Mouse (Mus musculus): ENCODE results near the gene Foxq1. TPM values are rescaled to one million over a fixed set of nuclear protein-coding genes. Genes with fewer than 3 reads are reported as not detected.

Foxq1 gene
- total RNA-seq (2012; rRNA removed) = 0.32 and 1.6 TPM in 2 replicates

DNA sequence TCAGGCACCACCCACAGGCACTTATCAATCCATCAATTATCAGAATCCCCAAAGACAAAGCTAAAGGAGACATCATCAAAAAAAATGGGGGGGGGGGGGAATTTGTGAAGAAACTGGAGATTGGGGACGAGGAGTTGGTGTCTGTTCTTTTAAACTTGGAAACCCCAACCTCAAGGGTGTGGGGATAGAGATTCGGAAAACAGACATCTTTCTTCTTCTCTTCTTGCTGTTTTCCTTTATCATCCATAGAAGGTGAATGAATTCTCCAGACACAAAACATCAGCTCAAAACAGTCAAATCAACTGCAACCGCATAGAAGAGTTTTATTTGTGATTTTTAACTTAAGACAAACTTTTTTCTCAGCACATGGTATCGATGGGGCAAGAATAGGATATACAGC is at the start of gene Foxq1:
TSS of gene Foxq1 (plus strand) at position 301 of the 400 bp plus-strand sequence.
- no peaks in the 10 kb centered on the region for H3K9me3 ChIP-seq (ENCODE audit: control insufficient read depth, insufficient read depth, low read depth, low read length)
- H3K27ac ChIP-seq (ENCODE audit: insufficient read depth, low read depth, low read length, poor library complexity, severe bottlenecking) = no peak within 1 kb of the TSS
- no peaks in the 10 kb centered on the region for H3K36me3 ChIP-seq (ENCODE audit: control insufficient read depth, insufficient read depth, low read length, poor library complexity, severe bottlenecking)
- peaks cover 0 to 4% of the 10 kb centered on the region in 2 experiments; a peak in 1 of 4 replicates for H3K4me1 ChIP-seq (ENCODE audit: control insufficient read depth in 2 of 2, insufficient read depth in 2 of 2, low read length in 2 of 2, poor library complexity in 1 of 2)
- in situ Hi-C loops (cut with MboI; ENCODE audit: low sequenced_read_pairs in 2 of 2, unreplicated experiment in 2 of 2) = no loop called here
- no peak within 1 kb of the TSS for H3K9ac ChIP-seq (ENCODE audit: insufficient read depth, low read depth, low read length, poor library complexity, severe bottlenecking)
- no peak for TF ChIP-seq ZC3H11A (IDR thresholded peaks at IDR 0.05; ENCODE audit: borderline replicate concordance, low read depth, low read length)
- TF ChIP-seq HCFC1 (IDR thresholded peaks at IDR 0.05; ENCODE audit: borderline replicate concordance, insufficient read depth, low read length) = no peak
- TF ChIP-seq ZNF384 (IDR thresholded peaks at IDR 0.05; ENCODE audit: low read depth, low read length) = no peak
- no peak for TF ChIP-seq CHD2 (IDR thresholded peaks at IDR 0.05; ENCODE audit: low read depth, low read length)
- no peak for TF ChIP-seq MAFK (IDR thresholded peaks at IDR 0.05; ENCODE audit: insufficient read depth, low read depth, low read length)
- H3K4me3 ChIP-seq (ENCODE audit: insufficient read depth in 1 of 2, low read depth in 1 of 2, low read length in 2 of 2, poor library complexity in 1 of 2, severe bottlenecking in 1 of 2) = no peak within 1 kb of the TSS
- DNase-seq (ENCODE audit: low read depth, low spot score) = no peak

DNA sequence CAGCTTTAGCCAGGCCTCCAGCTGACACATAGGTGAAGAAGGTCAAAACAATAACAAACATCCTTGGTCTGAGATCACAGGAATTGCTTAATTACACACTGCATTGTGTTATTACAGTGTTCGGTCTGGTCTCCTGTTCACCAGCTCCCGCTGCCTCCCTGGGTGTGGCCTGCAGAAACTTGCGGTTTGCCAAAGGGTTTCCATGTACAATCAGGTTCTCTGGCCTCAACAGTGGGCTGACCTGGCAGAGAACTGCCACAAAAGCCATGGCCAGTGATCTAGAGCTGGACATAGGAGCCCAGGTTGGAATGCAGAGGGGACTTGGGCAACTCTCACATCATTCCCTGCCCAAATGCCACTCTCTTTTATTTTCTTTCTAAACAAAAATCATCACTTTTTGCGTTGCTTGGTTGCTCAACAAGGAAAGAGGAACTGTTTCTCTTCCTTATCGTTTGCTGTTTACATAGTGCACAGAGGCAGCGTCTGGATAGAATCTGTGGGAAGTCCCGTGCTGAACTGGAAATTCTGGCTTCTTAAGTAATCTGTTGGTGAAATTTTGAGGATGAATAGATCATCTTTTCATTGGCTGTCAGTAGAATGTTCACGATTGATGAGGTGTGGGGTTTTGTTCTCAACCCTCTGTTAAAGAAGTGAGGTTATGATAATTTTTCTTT is 49.3 kb upstream of the Foxq1 start:
- Histone ChIP-seq H3K4me1 (ENCODE audit: control insufficient read depth in 2 of 2, insufficient read depth in 2 of 2, low read length in 2 of 2, poor library complexity in 1 of 2) (no peaks in the 10 kb centered on the region), H3K9me3 (ENCODE audit: control insufficient read depth, insufficient read depth, low read depth, low read length) (no peaks in the 10 kb centered on the region), H3K9ac (ENCODE audit: insufficient read depth, low read depth, low read length, poor library complexity, severe bottlenecking) (no peak overlapping the region), H3K36me3 (ENCODE audit: control insufficient read depth, insufficient read depth, low read length, poor library complexity, severe bottlenecking) (no peaks in the 10 kb centered on the region), H3K27ac (ENCODE audit: insufficient read depth, low read depth, low read length, poor library complexity, severe bottlenecking) (no peak overlapping the region), H3K4me3 (ENCODE audit: insufficient read depth in 1 of 2, low read depth in 1 of 2, low read length in 2 of 2, poor library complexity in 1 of 2, severe bottlenecking in 1 of 2) (no peak overlapping the region)
- no peak for DNase-seq (ENCODE audit: low read depth, low spot score)
- TF ChIP-seq MAFK (IDR thresholded peaks at IDR 0.05; ENCODE audit: insufficient read depth, low read depth, low read length) (no peak), ZNF384 (IDR thresholded peaks at IDR 0.05; ENCODE audit: low read depth, low read length) (no peak), HCFC1 (IDR thresholded peaks at IDR 0.05; ENCODE audit: borderline replicate concordance, insufficient read depth, low read length) (no peak), ZC3H11A (IDR thresholded peaks at IDR 0.05; ENCODE audit: borderline replicate concordance, low read depth, low read length) (no peak), CHD2 (IDR thresholded peaks at IDR 0.05; ENCODE audit: low read depth, low read length) (no peak)
- in situ Hi-C loops (cut with MboI; ENCODE audit: low sequenced_read_pairs in 2 of 2, unreplicated experiment in 2 of 2) = no loop called here

DNA sequence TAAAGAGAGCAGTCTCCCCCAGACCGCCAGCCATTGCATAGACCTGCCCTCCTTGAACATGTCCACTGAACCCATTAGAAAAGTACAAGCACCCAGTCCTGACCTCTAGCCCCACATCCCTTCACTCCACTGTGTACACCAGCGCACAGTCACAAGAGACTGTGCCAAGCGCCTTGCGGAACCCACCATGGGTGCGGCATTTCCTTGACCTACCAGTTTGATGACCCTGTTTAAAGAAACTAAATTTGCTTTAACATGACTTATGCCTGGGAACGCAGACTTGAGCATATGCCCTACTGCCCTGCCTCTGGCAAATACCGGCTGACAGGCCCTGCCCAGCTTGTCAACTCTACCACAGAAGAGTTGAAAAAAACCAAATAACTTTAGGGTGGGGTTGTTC is 40.7 kb upstream of the Foxq1 start:
- Histone ChIP-seq H3K9me3 (ENCODE audit: control insufficient read depth, insufficient read depth, low read depth, low read length) (no peaks in the 10 kb centered on the region), H3K9ac (ENCODE audit: insufficient read depth, low read depth, low read length, poor library complexity, severe bottlenecking) (no peak overlapping the region), H3K36me3 (ENCODE audit: control insufficient read depth, insufficient read depth, low read length, poor library complexity, severe bottlenecking) (no peaks in the 10 kb centered on the region), H3K4me1 (ENCODE audit: control insufficient read depth in 2 of 2, insufficient read depth in 2 of 2, low read length in 2 of 2, poor library complexity in 1 of 2) (no peaks in the 10 kb centered on the region), H3K4me3 (ENCODE audit: insufficient read depth in 1 of 2, low read depth in 1 of 2, low read length in 2 of 2, poor library complexity in 1 of 2, severe bottlenecking in 1 of 2) (no peak overlapping the region), H3K27ac (ENCODE audit: insufficient read depth, low read depth, low read length, poor library complexity, severe bottlenecking) (no peak overlapping the region)
- in situ Hi-C loops (cut with MboI; ENCODE audit: low sequenced_read_pairs in 2 of 2, unreplicated experiment in 2 of 2) = no loop called here
- DNase-seq (ENCODE audit: low read depth, low spot score) = no peak
- TF ChIP-seq ZNF384 (IDR thresholded peaks at IDR 0.05; ENCODE audit: low read depth, low read length) = no peak
- TF ChIP-seq MAFK (IDR thresholded peaks at IDR 0.05; ENCODE audit: insufficient read depth, low read depth, low read length) = no peak
- TF ChIP-seq HCFC1 (IDR thresholded peaks at IDR 0.05; ENCODE audit: borderline replicate concordance, insufficient read depth, low read length) = no peak
- no peak for TF ChIP-seq ZC3H11A (IDR thresholded peaks at IDR 0.05; ENCODE audit: borderline replicate concordance, low read depth, low read length)
- TF ChIP-seq CHD2 (IDR thresholded peaks at IDR 0.05; ENCODE audit: low read depth, low read length) = no peak

DNA sequence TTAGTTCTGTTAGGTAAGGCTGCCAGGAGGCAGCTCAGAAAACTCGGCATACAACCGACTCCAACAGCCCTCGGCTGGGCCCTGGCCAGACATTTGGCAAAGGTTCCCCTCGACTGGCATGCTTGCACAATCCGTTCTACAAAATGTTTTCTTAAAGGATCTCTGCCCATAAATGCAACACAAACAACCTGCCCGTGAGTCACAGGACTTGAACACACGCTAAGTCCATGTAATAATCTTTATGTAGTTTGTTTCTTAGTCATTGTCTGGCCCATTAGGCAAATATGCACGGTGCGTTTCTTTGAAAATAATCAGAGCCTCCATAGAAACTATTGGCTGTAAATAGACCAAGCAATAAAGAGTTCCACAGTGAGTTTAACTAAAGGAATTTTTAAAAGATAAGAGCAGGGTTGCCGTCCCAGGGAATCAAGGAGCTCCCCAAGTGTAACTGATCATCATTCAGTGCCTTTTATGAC is 37.5 kb upstream of the Foxq1 start:
- Histone ChIP-seq H3K27ac (ENCODE audit: insufficient read depth, low read depth, low read length, poor library complexity, severe bottlenecking) (no peak overlapping the region), H3K9ac (ENCODE audit: insufficient read depth, low read depth, low read length, poor library complexity, severe bottlenecking) (no peak overlapping the region), H3K9me3 (ENCODE audit: control insufficient read depth, insufficient read depth, low read depth, low read length) (no peaks in the 10 kb centered on the region), H3K4me3 (ENCODE audit: insufficient read depth in 1 of 2, low read depth in 1 of 2, low read length in 2 of 2, poor library complexity in 1 of 2, severe bottlenecking in 1 of 2) (no peak overlapping the region), H3K4me1 (ENCODE audit: control insufficient read depth in 2 of 2, insufficient read depth in 2 of 2, low read length in 2 of 2, poor library complexity in 1 of 2) (no peaks in the 10 kb centered on the region), H3K36me3 (ENCODE audit: control insufficient read depth, insufficient read depth, low read length, poor library complexity, severe bottlenecking) (no peaks in the 10 kb centered on the region)
- no peak for DNase-seq (ENCODE audit: low read depth, low spot score)
- in situ Hi-C loops (cut with MboI; ENCODE audit: low sequenced_read_pairs in 2 of 2, unreplicated experiment in 2 of 2) = no loop called here
- TF ChIP-seq ZC3H11A (IDR thresholded peaks at IDR 0.05; ENCODE audit: borderline replicate concordance, low read depth, low read length) = no peak
- TF ChIP-seq ZNF384 (IDR thresholded peaks at IDR 0.05; ENCODE audit: low read depth, low read length) = no peak
- no peak for TF ChIP-seq CHD2 (IDR thresholded peaks at IDR 0.05; ENCODE audit: low read depth, low read length)
- TF ChIP-seq MAFK (IDR thresholded peaks at IDR 0.05; ENCODE audit: insufficient read depth, low read depth, low read length) = no peak
- TF ChIP-seq HCFC1 (IDR thresholded peaks at IDR 0.05; ENCODE audit: borderline replicate concordance, insufficient read depth, low read length) = no peak

Data from ES-E14 (cell line).